Mouse (Mus musculus) olfactory bulb, adult 2 months (tissue): ENCODE data around the gene Ly6g6e. TPM values are rescaled to one million over a fixed set of nuclear protein-coding genes. Genes with fewer than 3 reads are reported as not detected.

Experiments used
- H3K27ac ChIP-seq: fragments of 200-500 bp; 2 replicates; pipeline ENCODE4 v1.5.1; 2012; ENCODE audit warnings: low read depth, low read length; ENCODE audit not compliant: insufficient read depth
- H3K4me1 ChIP-seq: fragments of 200-500 bp; 2 replicates; pipeline ENCODE4 v1.6.1; 2012; ENCODE audit warnings: low read length; ENCODE audit not compliant: control insufficient read depth, insufficient read depth
- H3K4me3 ChIP-seq: fragments of 200-500 bp; 2 replicates; pipeline ENCODE4 v1.5.1; 2012; ENCODE audit warnings: mild to moderate bottlenecking, low read depth, low read length, moderate library complexity; ENCODE audit not compliant: insufficient read depth
- CTCF ChIP-seq: fragments of 200-500 bp; IDR thresholded peaks from 2 replicates; pipeline ENCODE4 v1.5.1; 2012; ENCODE audit warnings: low read depth, mild to moderate bottlenecking, low read length, moderate library complexity; ENCODE audit not compliant: insufficient read depth
- POLR2A ChIP-seq: fragments of 200-500 bp; IDR thresholded peaks from 2 replicates; pipeline ENCODE4 v1.6.1; 2012; ENCODE audit warnings: mild to moderate bottlenecking, low read depth, low read length, moderate library complexity; ENCODE audit not compliant: insufficient read depth
- whole genome bisulfite sequencing: fragments of 180-500 bp; shearing (Covaris S2); methylation state at CpG from one replicate; pipeline ENCODE4 v1.1.7; 2018; 5-methylcytosine and 5-hydroxymethylcytosine counted together
- polyA plus RNA-seq: library from polyadenylated mRNA; stranded (reverse); fragments of >200 nt; gene quantifications from 2 replicates; pipeline ENCODE4 v1.2.4, GENCODE M21; 2012; ENCODE audit warnings: low replicate concordance; ENCODE audit not compliant: missing spikeins, insufficient read depth, insufficient read length

Ly6g6e gene
- polyA plus RNA-seq, 1 experiment: not detected

DNA sequence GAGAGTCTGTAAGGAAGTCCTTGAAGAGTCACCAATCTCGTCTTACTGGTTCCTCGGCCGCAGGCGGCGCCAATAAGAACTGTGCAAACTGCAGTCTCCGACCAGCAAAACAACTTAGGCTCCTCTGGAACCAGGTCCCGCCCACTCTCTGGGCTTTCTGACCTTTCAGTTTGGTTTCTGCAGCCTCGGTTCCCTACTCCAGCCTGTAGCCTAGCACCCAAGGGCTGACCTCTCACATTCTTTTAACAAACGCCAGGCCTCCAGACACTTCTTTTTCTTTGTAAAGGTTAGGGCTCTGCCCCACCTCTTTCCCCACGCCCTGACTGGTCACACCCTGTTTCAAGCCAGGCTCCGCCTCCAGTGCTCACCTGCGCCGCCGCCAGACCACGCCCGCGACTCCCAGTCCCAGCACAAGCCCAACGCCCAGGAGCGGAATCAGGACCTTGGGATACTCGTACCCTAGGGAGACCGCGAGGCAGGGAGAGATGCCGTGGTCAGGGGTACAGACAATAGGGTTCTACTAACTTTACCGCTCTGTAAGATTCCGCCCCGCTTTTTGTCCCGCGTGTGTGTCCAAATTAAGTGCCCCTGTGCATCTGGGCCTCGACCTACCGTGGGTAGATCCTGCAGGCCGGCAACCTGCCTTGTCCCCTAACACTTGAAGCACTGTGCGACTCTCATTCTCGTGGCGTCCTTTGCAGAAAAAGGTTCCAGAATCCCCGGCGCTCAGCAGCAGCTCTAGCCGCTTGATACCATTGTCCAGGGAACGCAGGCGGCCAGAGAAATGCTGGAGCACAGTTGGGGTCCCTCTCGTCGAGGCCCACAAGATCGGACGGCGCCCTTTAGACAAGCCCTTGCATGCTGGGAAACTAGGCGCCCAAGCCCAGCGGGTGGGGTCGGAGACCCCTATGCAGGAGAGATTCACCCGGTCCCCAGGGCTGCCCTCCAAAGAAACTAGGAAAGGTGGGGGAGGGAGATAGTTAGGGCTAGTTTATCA lies 11.5 kb upstream of the Ly6g6e start, which contains the start of gene Ly6g6c:
Gene Ly6g6c (plus strand): TSS at position 438 of the 997 bp plus-strand sequence.
- Histone ChIP-seq H3K4me3 (no peak within 1 kb of the TSS), H3K27ac (no peak within 1 kb of the TSS), H3K4me1 (peaks cover 9% of the 10 kb centered on the region; the same call in 1 of the 2 replicates)
- TF ChIP-seq POLR2A: no peak
- TF ChIP-seq CTCF: no peak
- 16% methylated on average over 48 of the region's 48 CpGs for WGBS

DNA sequence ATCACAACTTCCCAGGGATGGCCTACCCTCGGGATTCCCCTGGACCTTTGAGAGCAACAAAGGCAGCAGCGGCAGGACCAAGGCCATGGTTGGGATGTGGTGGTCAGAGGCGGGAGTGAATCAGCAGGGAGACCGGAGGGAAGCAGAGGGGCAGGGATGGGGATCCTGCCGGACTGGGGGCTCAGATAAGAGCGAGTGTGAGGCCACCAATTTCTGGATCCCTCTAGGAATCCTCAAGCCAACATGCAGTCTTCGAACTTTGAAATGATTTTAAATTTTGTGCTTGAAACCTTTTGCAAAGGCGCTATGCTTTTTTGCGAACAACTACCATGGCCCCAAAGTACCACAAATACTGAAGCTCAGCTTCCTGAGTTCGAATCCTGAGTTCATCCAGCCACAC lies 10.6 kb upstream of the Ly6g6e start, which contains the start of gene Mpig6b:
Gene Mpig6b (minus strand): TSS at position 101 of the 400 bp plus-strand sequence.
- 69% methylated on average over 10 of the region's 10 CpGs for whole genome bisulfite sequencing
- H3K4me3 ChIP-seq: no peak within 1 kb of the TSS
- TF ChIP-seq CTCF (no peak), POLR2A (no peak)
- no peak within 1 kb of the TSS for H3K27ac ChIP-seq
- H3K4me1 ChIP-seq: peaks cover 8% of the 10 kb centered on the region; the same call in 1 of the 2 replicates

- H3K27ac ChIP-seq: no peak overlapping the region
- TF ChIP-seq POLR2A (no peak), CTCF (no peak)
- peaks cover 8% of the 10 kb centered on the region; the same call in 1 of the 2 replicates for H3K4me1 ChIP-seq
- WGBS: 75% methylated on average over 17 of the region's 17 CpGs
- no peak overlapping the region for H3K4me3 ChIP-seq
Observed at GRCm38 (mm10) chr17:35068213-35068914, 8.3 kb upstream of the Ly6g6e start.

GRCm38 (mm10) chr17:35070556-35071229 lies 6.0 kb upstream of the Ly6g6e start:
- TF ChIP-seq POLR2A (no peak), CTCF (no peak)
- WGBS: 45% methylated on average over 6 of the region's 6 CpGs
- Histone ChIP-seq H3K27ac (no peak overlapping the region), H3K4me3 (no peak overlapping the region), H3K4me1 (no peaks in the 10 kb centered on the region)

GRCm38 (mm10) chr17:35071454-35071853 lies 5.2 kb upstream of the Ly6g6e start:
- no peaks in the 10 kb centered on the region for H3K4me1 ChIP-seq
- TF ChIP-seq CTCF (no peak), POLR2A (no peak)
- no peak overlapping the region for H3K4me3 ChIP-seq
- no peak overlapping the region for H3K27ac ChIP-seq
- 86% methylated on average over 9 of the region's 9 CpGs for WGBS

- 73% methylated on average over 17 of the region's 17 CpGs for WGBS
- no peak overlapping the region for H3K27ac ChIP-seq
- no peak overlapping the region for H3K4me3 ChIP-seq
- TF ChIP-seq CTCF: no peak
- no peak for TF ChIP-seq POLR2A
- H3K4me1 ChIP-seq: peaks cover 10% of the 10 kb centered on the region; the same call in 1 of the 2 replicates
Observed at GRCm38 (mm10) chr17:35074097-35074496, 2.6 kb upstream of the Ly6g6e start.

- peaks cover 10% of the 10 kb centered on the region; the same call in 1 of the 2 replicates for H3K4me1 ChIP-seq
- no peak overlapping the region for H3K27ac ChIP-seq
- H3K4me3 ChIP-seq: peak overlapping the region; percentile 5; the same call in 1 of the 2 replicates
- WGBS: 25% methylated on average over 2 of the region's 2 CpGs
- TF ChIP-seq POLR2A: no peak
- no peak for TF ChIP-seq CTCF
Observed at GRCm38 (mm10) chr17:35077285-35077684, 583 bp downstream of the Ly6g6e start.

DNA sequence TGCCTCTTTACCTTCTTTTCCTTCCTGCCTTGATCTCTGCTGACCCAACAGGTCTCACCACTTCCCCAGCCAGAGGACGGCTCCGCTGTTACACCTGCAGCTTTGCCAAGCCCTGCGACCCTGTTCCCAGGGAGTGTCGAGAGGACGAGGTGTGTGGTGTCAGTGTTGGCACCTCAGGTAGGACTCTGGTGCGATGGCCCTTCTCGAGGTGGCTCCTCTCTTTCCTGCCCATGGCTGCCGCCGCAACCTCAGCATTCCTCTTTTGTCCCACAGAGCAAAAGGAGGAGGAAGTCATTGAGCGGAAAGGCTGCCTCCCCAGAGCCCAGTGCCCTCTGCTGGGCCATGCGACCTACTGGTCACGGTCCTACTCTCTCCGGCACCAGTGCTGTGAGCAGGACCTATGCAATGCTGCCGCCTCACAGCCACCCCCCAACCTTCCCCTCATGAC lies 1.1 kb downstream of the Ly6g6e start, which contains the start of gene Ly6g6d:
Gene Ly6g6d (minus strand): TSS at position 280 of the 448 bp plus-strand sequence.
- H3K4me3 ChIP-seq: peak within 1 kb of the TSS; percentile 20
- no peak within 1 kb of the TSS for H3K27ac ChIP-seq
- TF ChIP-seq POLR2A (no peak), CTCF (no peak)
- WGBS: 22% methylated on average over 14 of the region's 14 CpGs
- H3K4me1 ChIP-seq: peaks cover 10% of the 10 kb centered on the region; the same call in 1 of the 2 replicates
